Mouse (Mus musculus) lung, postnatal 0 days (tissue): ENCODE measurements around the gene Mettl6. TPM values are rescaled to one million over a fixed set of nuclear protein-coding genes. Genes with fewer than 3 reads are reported as not detected.

Experiments used
- ATAC-seq: fragments of 200-750 bp; cut with Nextera tagmentation; 2 replicates; pipeline ENCODE4 v1.8.0; 2017; ENCODE audit warnings: moderate library complexity
- DNase-seq: peaks from one replicate; pipeline ENCODE4 v3.0.0-alpha.2; 2016; ENCODE audit warnings: low spot score
- H3K27ac ChIP-seq: fragments of 300-500 bp; sonication (generic); 2 replicates; pipeline ENCODE4 v1.5.1; 2014; ENCODE audit warnings: antibody characterized with exemption, mild to moderate bottlenecking, low read length, mixed read lengths
- H3K27me3 ChIP-seq: fragments of 300-500 bp; sonication (generic); replicated peaks from 2 replicates; pipeline ENCODE4 v1.6.1; 2014; ENCODE audit warnings: low read length, mixed read lengths; ENCODE audit not compliant: insufficient read depth
- H3K36me3 ChIP-seq: fragments of 300-500 bp; sonication (generic); 2 replicates; pipeline ENCODE4 v1.6.1; 2014; ENCODE audit warnings: low read length, mixed read lengths; ENCODE audit not compliant: insufficient read depth
- H3K4me1 ChIP-seq: fragments of 300-500 bp; sonication (generic); 2 replicates; pipeline ENCODE4 v1.6.1; 2014; ENCODE audit warnings: antibody characterized with exemption, low read depth, low read length, mixed read lengths; ENCODE audit not compliant: insufficient read depth
- H3K4me2 ChIP-seq: fragments of 300-500 bp; sonication (generic); replicated peaks from 2 replicates; pipeline ENCODE4 v1.6.1; 2014; ENCODE audit warnings: low read depth, mild to moderate bottlenecking, low read length, moderate library complexity, mixed read lengths
- H3K4me3 ChIP-seq: fragments of 300-500 bp; sonication (generic); 2 replicates; pipeline ENCODE4 v1.5.1; 2014; ENCODE audit warnings: low read depth, low read length
- H3K9ac ChIP-seq: fragments of 300-500 bp; sonication (generic); replicated peaks from 2 replicates; pipeline ENCODE4 v1.6.1; 2014; ENCODE audit warnings: low read depth, mild to moderate bottlenecking
- H3K9me3 ChIP-seq: fragments of 300-500 bp; sonication (generic); 2 replicates; pipeline ENCODE4 v1.6.1; 2016; ENCODE audit warnings: low read length, mixed read lengths
- CTCF ChIP-seq: IDR thresholded peaks from 2 replicates; pipeline ENCODE4 v1.5.1; 2016; ENCODE audit warnings: antibody characterized with exemption, mild to moderate bottlenecking
- EP300 ChIP-seq: IDR thresholded peaks from 2 replicates; pipeline ENCODE4 v1.6.1; 2016; ENCODE audit warnings: antibody characterized with exemption, mild to moderate bottlenecking, control low read depth
- WGBS: fragments of 180-500 bp; shearing (Covaris S2); extraction: QIAGEN DNeasy Blood & Tissue Kit; methylation state at CpG from one replicate; pipeline ENCODE4 v1.1.7; 2014; 5-methylcytosine and 5-hydroxymethylcytosine counted together
- polyA plus RNA-seq: library from polyadenylated mRNA; unstranded; fragments of >200 nt; fragmentation: Nextera tagmentation; extraction: Ambion mirVana; gene quantifications from 2 replicates; pipeline ENCODE4 v1.2.1, GENCODE M21; 2015

The Mettl6 gene
- polyA plus RNA-seq, 1 experiment from 2014 or later: 49.1 TPM

- no peak for ATAC-seq
- 24% methylated on average over 9 of the region's 9 CpGs for WGBS
- H3K9ac ChIP-seq: peak overlapping the region; percentile 92
- H3K36me3 ChIP-seq: peaks cover 23% of the 10 kb centered on the region; the same call in 1 of the 2 replicates
- H3K4me1 ChIP-seq: peaks cover 11% of the 10 kb centered on the region; the same call in 1 of the 2 replicates
- H3K4me2 ChIP-seq: peak overlapping the region; percentile 80
- peak overlapping the region; percentile 92 for H3K27ac ChIP-seq
- H3K27me3 ChIP-seq: no peaks in the 10 kb centered on the region
- TF ChIP-seq CTCF (no peak), EP300 (no peak)
- H3K4me3 ChIP-seq: peak overlapping the region; percentile 88
- no peaks in the 10 kb centered on the region for H3K9me3 ChIP-seq
- DNase-seq: peak; percentile 37
Measured at GRCm38 (mm10) chr14:31493901-31494300, 939 bp downstream of the Mettl6 start.

- peaks cover 58% of the 10 kb centered on the region; the same call in 1 of the 2 replicates for H3K36me3 ChIP-seq
- DNase-seq (peak; percentile 62), ATAC-seq (peak; percentile 86)
- no peak overlapping the region for H3K4me2 ChIP-seq
- H3K27me3 ChIP-seq: no peaks in the 10 kb centered on the region
- H3K4me1 ChIP-seq: no peaks in the 10 kb centered on the region; the same call in 1 of the 2 replicates
- 84% methylated on average over 6 of the region's 6 CpGs for WGBS
- TF ChIP-seq CTCF: no peak
- TF ChIP-seq EP300: peak; percentile 22; the same call in 1 of the 2 replicates
- no peak overlapping the region for H3K9ac ChIP-seq
- H3K27ac ChIP-seq: no peak overlapping the region
- no peak overlapping the region for H3K4me3 ChIP-seq
- no peaks in the 10 kb centered on the region for H3K9me3 ChIP-seq
Measured at GRCm38 (mm10) chr14:31488055-31488454, 6.8 kb downstream of the Mettl6 start.

- no peaks in the 10 kb centered on the region for H3K27me3 ChIP-seq
- H3K27ac ChIP-seq: no peak overlapping the region
- peaks cover 63% of the 10 kb centered on the region; the same call in 1 of the 2 replicates for H3K36me3 ChIP-seq
- H3K9ac ChIP-seq: no peak overlapping the region
- ATAC-seq: no peak
- H3K4me1 ChIP-seq: no peaks in the 10 kb centered on the region
- WGBS: 82% methylated on average over 4 of the region's 4 CpGs
- no peak overlapping the region for H3K4me3 ChIP-seq
- TF ChIP-seq EP300 (no peak), CTCF (peak; percentile 30)
- DNase-seq: no peak
- H3K4me2 ChIP-seq: no peak overlapping the region
- no peaks in the 10 kb centered on the region for H3K9me3 ChIP-seq
Measured at GRCm38 (mm10) chr14:31486465-31486864, 8.4 kb downstream of the Mettl6 start.

DNA sequence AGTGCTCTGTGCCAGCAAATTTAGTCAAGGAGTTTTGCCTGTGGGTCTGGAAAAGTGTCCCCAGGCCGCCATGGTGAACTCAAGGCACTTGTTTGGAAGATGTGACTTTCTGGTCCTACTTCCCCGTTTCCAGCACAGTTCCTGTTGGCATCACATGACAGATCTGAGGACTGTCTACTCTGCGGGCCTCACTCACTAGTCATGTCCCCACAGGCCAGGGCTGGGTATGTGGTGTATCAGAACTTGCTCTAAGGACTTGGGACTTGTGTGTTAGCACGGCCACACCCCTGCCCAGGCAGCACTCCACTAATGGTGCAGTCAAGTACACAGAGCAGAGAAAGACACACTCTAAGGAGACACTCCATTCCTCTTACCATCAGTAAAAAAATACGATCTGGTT, 12.4 kb downstream of the Mettl6 start:
- no peaks in the 10 kb centered on the region for H3K27me3 ChIP-seq
- H3K9me3 ChIP-seq: no peaks in the 10 kb centered on the region
- peaks cover 74% of the 10 kb centered on the region; the same call in 1 of the 2 replicates for H3K36me3 ChIP-seq
- no peaks in the 10 kb centered on the region for H3K4me1 ChIP-seq
- H3K27ac ChIP-seq: no peak overlapping the region
- H3K4me3 ChIP-seq: no peak overlapping the region
- no peak overlapping the region for H3K9ac ChIP-seq
- no peak for DNase-seq
- 82% methylated on average over 5 of the region's 5 CpGs for WGBS
- no peak for ATAC-seq
- H3K4me2 ChIP-seq: no peak overlapping the region
- no peak for TF ChIP-seq EP300
- TF ChIP-seq CTCF: no peak

- H3K9me3 ChIP-seq: no peaks in the 10 kb centered on the region
- H3K27me3 ChIP-seq: no peaks in the 10 kb centered on the region
- DNase-seq (no peak), ATAC-seq (no peak)
- no peak overlapping the region for H3K4me3 ChIP-seq
- 0 out of 2 replicates have a peak, but pooled peaks cover under 1% of the 10 kb centered on the region for H3K36me3 ChIP-seq
- no peak overlapping the region for H3K9ac ChIP-seq
- H3K4me1 ChIP-seq: no peaks in the 10 kb centered on the region
- H3K27ac ChIP-seq: no peak overlapping the region
- no peak overlapping the region for H3K4me2 ChIP-seq
- WGBS: 85% methylated on average over 2 of the region's 2 CpGs
- no peak for TF ChIP-seq EP300
- peak; percentile 35; the same call in 1 of the 2 replicates for TF ChIP-seq CTCF
Measured at GRCm38 (mm10) chr14:31473297-31473696, 21.5 kb downstream of the Mettl6 start.

GRCm38 (mm10) chr14:31472451-31473061, 22.3 kb downstream of the Mettl6 start:
- 3% methylated on average over 5 of the region's 5 CpGs for WGBS
- Histone ChIP-seq H3K9me3 (no peaks in the 10 kb centered on the region), H3K4me3 (no peak overlapping the region), H3K4me2 (no peak overlapping the region), H3K27me3 (no peaks in the 10 kb centered on the region), H3K27ac (no peak overlapping the region), H3K4me1 (no peaks in the 10 kb centered on the region), H3K36me3 (no peaks in the 10 kb centered on the region), H3K9ac (no peak overlapping the region)
- ATAC-seq (no peak), DNase-seq (peak; percentile 84)
- TF ChIP-seq CTCF: peak; percentile 76
- no peak for TF ChIP-seq EP300
